Mouse (Mus musculus) lung, embryonic 14.5 days (tissue): ENCODE measurements around the gene Med11. TPM values are rescaled to one million over a fixed set of nuclear protein-coding genes. Genes with fewer than 3 reads are reported as not detected.

ENCODE experiments used
- ATAC-seq: fragments of 200-750 bp; cut with Nextera tagmentation; 2 replicates; pipeline ENCODE4 v1.8.0; 2017; ENCODE audit warnings: mild to moderate bottlenecking, moderate TSS enrichment, moderate library complexity; ENCODE audit not compliant: insufficient read depth
- DNase-seq: peaks from one replicate; pipeline ENCODE4 v3.0.0-alpha.2; 2015
- H3K27ac ChIP-seq: fragments of 300-500 bp; sonication (generic); 2 replicates; pipeline ENCODE4 v1.5.1; 2014; ENCODE audit warnings: low read depth, mild to moderate bottlenecking, moderate library complexity
- H3K27me3 ChIP-seq: fragments of 300-500 bp; sonication (generic); 2 replicates; pipeline ENCODE4 v1.6.1; 2014; ENCODE audit warnings: low read length, control low read depth; ENCODE audit not compliant: insufficient read depth
- H3K36me3 ChIP-seq: fragments of 300-500 bp; sonication (generic); 2 replicates; pipeline ENCODE4 v1.6.1; 2014; ENCODE audit warnings: control low read depth; ENCODE audit not compliant: insufficient read depth
- H3K4me1 ChIP-seq: fragments of 300-500 bp; sonication (generic); 2 replicates; pipeline ENCODE4 v1.6.1; 2014; ENCODE audit warnings: antibody characterized with exemption, control low read depth; ENCODE audit not compliant: insufficient read depth
- H3K4me2 ChIP-seq: fragments of 300-500 bp; sonication (generic); 2 replicates; pipeline ENCODE4 v1.6.1; 2014; ENCODE audit warnings: mild to moderate bottlenecking
- H3K4me3 ChIP-seq: fragments of 300-500 bp; sonication (generic); 2 replicates; pipeline ENCODE4 v1.5.1; 2014; ENCODE audit warnings: low read depth, low read length
- H3K9ac ChIP-seq: fragments of 300-500 bp; sonication (generic); 2 replicates; pipeline ENCODE4 v1.6.1; 2014
- H3K9me3 ChIP-seq: fragments of 300-500 bp; sonication (generic); 2 replicates; pipeline ENCODE4 v1.6.1; 2016; ENCODE audit warnings: low read depth, low read length, control low read depth
- CTCF ChIP-seq: IDR thresholded peaks from 2 replicates; pipeline ENCODE4 v1.5.1; 2016; ENCODE audit warnings: antibody characterized with exemption, low read depth
- WGBS: fragments of 180-500 bp; shearing (Covaris S2); extraction: QIAGEN DNeasy Blood & Tissue Kit; methylation state at CpG from one replicate; pipeline ENCODE4 v1.1.7; 2014; 5-methylcytosine and 5-hydroxymethylcytosine counted together
- polyA plus RNA-seq: library from polyadenylated mRNA; unstranded; fragments of >200 nt; fragmentation: Nextera tagmentation; extraction: Ambion mirVana; gene quantifications from 2 replicates; pipeline ENCODE4 v1.2.1, GENCODE M21; 2014

Gene Med11
- polyA plus RNA-seq, 1 experiment from 2014 or later, result 47.9 TPM

DNA sequence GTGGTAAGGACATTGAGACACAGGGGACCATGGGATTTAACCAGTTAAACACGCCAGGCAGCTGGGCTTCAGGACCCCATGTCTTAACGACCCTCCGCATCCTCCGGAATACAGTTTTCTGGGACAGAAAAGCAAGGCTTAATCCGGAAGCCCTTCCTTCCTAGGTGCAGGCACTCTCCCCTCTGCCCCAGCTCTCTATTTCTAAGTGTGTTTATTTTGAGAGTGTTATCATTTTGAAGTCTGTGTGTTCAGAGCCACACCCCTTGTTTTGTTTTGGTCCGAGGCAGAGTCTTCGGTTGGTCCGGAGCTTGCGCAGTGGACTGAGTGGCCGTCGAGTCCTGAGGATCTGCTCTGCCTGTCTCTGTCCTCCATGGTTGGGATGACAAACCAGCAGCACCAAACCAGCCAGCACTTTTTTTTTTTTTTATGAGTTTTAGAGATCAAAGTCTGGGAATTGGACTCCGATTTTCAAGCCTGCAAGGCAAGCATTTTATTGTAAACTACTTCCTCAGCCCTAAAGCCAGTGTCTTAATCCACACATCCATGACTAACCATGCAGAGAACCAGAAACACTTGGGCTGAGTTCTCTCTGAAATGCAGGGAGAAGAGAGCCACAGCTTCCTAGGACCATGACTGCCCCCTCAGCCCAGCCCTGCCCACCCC is 23.3 kb downstream of the Med11 start:
- no peak overlapping the region for H3K9ac ChIP-seq
- WGBS, result 46% methylated on average over 12 of the region's 12 CpGs
- no peak for ATAC-seq
- H3K27ac ChIP-seq, result no peak overlapping the region
- H3K4me2 ChIP-seq, result no peak overlapping the region
- no peaks in the 10 kb centered on the region for H3K4me1 ChIP-seq
- no peaks in the 10 kb centered on the region for H3K36me3 ChIP-seq
- H3K4me3 ChIP-seq, result no peak overlapping the region
- no peak for DNase-seq
- no peak for TF ChIP-seq CTCF
- H3K27me3 ChIP-seq, result no peaks in the 10 kb centered on the region
- no peaks in the 10 kb centered on the region for H3K9me3 ChIP-seq

DNA sequence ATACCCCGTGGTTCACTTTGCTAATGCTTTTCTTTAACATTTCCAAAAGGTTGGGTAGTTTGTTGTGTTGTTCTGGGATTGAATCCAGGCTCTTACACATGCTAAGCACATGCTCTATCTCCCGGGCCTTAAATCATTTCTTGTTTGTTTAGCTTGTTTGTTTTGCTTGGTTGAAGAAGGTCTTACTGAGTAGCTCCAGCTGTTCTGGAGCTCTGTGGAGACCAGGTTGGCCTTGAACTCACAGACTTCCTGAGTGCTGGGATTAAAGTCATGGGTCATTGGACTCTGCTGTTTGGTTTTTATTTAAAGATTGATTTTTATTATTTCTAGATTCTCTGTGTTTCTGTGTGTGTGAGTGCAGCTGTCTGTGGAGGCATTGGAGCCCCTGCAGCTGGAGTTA is 33.8 kb downstream of the Med11 start:
- Histone ChIP-seq H3K36me3 (no peaks in the 10 kb centered on the region), H3K9me3 (no peaks in the 10 kb centered on the region), H3K4me1 (no peaks in the 10 kb centered on the region), H3K27me3 (no peaks in the 10 kb centered on the region), H3K27ac (no peak overlapping the region), H3K9ac (no peak overlapping the region), H3K4me2 (no peak overlapping the region), H3K4me3 (no peak overlapping the region)
- ATAC-seq (no peak), DNase-seq (peak; percentile 37)
- 19% methylated on average over 2 of the region's 2 CpGs for WGBS
- no peak for TF ChIP-seq CTCF

DNA sequence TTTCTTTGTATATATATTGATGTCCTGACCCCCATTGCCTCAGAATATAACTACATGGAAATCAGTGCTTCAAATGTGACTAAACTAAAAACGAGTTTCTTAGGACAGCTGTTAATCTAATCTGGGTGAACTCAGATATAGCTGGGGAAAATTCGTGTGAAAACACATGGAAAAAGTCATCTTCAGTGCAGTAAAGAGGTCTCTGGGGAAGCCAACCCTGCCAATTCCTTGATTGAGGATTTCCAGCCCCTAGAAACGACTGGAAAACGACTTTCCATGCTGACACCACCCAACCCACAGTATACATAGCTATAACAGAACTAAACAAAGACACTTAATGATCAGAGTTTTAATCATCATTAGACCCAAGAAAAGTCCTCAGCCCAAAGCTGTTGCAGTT is 36.1 kb downstream of the Med11 start:
- no peaks in the 10 kb centered on the region for H3K27me3 ChIP-seq
- no peak overlapping the region for H3K4me2 ChIP-seq
- ATAC-seq (no peak), DNase-seq (no peak)
- H3K27ac ChIP-seq, result no peak overlapping the region
- 30% methylated on average over 4 of the region's 4 CpGs for WGBS
- H3K36me3 ChIP-seq, result no peaks in the 10 kb centered on the region
- H3K4me3 ChIP-seq, result no peak overlapping the region
- H3K9ac ChIP-seq, result no peak overlapping the region
- H3K9me3 ChIP-seq, result no peaks in the 10 kb centered on the region
- TF ChIP-seq CTCF, result no peak
- H3K4me1 ChIP-seq, result no peaks in the 10 kb centered on the region

DNA sequence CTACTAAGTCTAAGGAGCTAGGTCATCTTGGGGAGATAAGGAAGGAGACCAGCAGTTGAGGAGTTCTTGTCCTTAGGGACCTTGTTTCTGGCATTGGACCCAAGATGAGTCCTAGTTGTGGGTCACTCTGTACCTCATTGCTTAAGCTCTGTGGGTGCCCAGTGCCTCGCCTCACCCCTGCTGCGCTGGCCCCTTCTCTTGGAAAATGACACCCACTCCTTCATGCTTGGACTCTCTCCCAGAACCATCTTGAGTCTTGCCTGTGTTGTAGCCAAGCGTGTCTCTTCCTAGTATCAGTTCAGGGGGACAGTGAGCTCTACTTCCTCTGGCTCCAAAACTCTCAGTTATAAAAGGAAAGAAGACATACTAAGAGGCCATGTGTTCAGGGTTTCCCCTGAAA is 37.4 kb downstream of the Med11 start:
- 82% methylated on average over 3 of the region's 3 CpGs for WGBS
- TF ChIP-seq CTCF, result no peak
- H3K9ac ChIP-seq, result no peak overlapping the region
- H3K36me3 ChIP-seq, result no peaks in the 10 kb centered on the region
- no peaks in the 10 kb centered on the region for H3K9me3 ChIP-seq
- no peaks in the 10 kb centered on the region for H3K4me1 ChIP-seq
- no peak overlapping the region for H3K4me3 ChIP-seq
- ATAC-seq (no peak), DNase-seq (no peak)
- no peaks in the 10 kb centered on the region for H3K27me3 ChIP-seq
- H3K27ac ChIP-seq, result no peak overlapping the region
- H3K4me2 ChIP-seq, result no peak overlapping the region

DNA sequence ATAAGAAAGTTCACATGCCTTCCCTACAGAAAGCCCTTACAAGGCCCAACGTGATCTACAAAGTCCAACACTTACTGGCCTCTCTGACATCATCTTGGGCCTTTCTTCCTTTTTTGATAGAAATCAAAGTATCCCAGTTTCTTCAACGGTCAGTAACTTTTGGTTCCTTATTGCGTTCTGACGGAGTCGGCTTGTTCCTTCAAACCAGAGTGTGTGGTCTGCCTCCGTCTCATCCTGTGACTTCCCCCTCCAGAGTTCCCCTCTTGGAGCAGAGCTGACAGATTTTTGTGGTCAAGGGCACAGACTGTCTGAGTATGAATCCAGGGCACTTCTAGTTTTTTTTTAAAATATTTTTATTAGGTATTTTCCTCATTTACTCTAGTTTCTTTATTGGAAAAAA is 38.0 kb downstream of the Med11 start:
- H3K4me2 ChIP-seq, result no peak overlapping the region
- WGBS, result 78% methylated on average over 6 of the region's 6 CpGs
- H3K27me3 ChIP-seq, result no peaks in the 10 kb centered on the region
- no peaks in the 10 kb centered on the region for H3K4me1 ChIP-seq
- ATAC-seq (no peak), DNase-seq (no peak)
- no peak overlapping the region for H3K4me3 ChIP-seq
- H3K9ac ChIP-seq, result no peak overlapping the region
- H3K27ac ChIP-seq, result no peak overlapping the region
- H3K36me3 ChIP-seq, result no peaks in the 10 kb centered on the region
- H3K9me3 ChIP-seq, result no peaks in the 10 kb centered on the region
- no peak for TF ChIP-seq CTCF

DNA sequence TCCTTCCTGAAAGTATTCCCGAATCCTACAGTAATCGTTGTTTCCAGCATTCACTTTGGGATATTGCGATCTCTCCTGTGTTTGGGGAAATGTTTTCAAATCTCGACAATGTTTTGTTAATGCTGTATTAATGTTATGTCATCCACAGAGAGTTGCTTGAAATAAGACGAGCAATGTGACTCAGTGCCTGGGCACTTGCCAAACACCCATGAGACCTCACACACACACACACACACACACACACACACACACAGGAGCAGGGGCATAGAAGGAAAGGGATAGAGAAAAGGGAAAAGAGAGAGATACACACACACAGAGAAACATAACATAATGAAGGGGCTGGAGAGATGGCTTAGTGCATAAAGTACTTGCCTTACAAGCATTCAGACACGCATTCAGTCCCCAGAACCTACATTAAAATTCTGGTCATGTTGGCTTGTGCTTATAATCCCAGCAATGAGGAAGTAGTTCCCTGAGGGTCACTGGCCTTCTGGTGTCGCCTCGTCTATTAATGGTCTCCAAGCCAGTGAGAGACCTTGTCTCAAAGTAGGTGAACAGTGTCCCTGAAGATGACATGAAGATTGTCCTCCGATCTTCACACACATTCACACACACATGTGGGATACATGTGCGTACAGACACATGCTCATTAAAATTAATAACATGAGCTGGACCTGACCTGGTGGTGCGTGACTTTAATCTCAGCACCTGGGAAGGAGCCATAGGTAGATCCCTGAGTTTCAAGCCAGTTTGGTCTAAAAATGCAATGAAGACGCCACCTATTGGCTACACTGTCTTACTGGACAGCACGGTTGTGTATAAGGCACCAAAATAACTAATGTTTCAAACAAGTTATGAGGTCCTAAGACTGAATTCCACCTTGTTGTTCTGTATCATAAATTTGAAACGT is 48.1 kb downstream of the Med11 start:
- DNase-seq (peak; percentile 52), ATAC-seq (no peak)
- Histone ChIP-seq H3K27me3 (no peaks in the 10 kb centered on the region), H3K4me1 (no peaks in the 10 kb centered on the region), H3K27ac (no peak overlapping the region), H3K9me3 (no peaks in the 10 kb centered on the region), H3K4me3 (no peak overlapping the region), H3K4me2 (no peak overlapping the region), H3K36me3 (no peaks in the 10 kb centered on the region), H3K9ac (no peak overlapping the region)
- 65% methylated on average over 14 of the region's 14 CpGs for WGBS
- TF ChIP-seq CTCF, result peak; percentile 51

DNA sequence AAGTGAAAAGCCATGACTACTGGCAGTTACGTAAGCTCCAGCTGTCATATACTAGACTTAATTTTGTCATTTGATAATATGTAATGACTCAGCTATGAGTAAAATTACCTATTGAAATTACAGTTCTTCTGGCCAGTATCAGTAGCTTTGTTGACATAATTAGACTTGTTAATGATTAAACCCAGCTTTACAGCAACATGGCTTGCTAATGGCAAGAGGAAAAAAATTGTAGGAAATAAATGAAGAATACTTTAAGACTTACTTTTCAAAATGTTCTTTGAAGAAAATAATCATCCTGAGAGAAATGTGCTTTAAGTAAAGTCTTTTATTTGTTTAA is 48.7 kb downstream of the Med11 start:
- Histone ChIP-seq H3K4me1 (no peaks in the 10 kb centered on the region), H3K4me2 (no peak overlapping the region), H3K27ac (no peak overlapping the region), H3K9ac (no peak overlapping the region), H3K36me3 (no peaks in the 10 kb centered on the region), H3K27me3 (no peaks in the 10 kb centered on the region), H3K9me3 (no peaks in the 10 kb centered on the region), H3K4me3 (no peak overlapping the region)
- no peak for DNase-seq
- 66% methylated on average over 1 of the region's 1 CpGs for WGBS
- TF ChIP-seq CTCF, result no peak
- ATAC-seq, result no peak
